Mouse (Mus musculus): ENCODE measurements around the gene Maml3. TPM values are rescaled to one million over a fixed set of nuclear protein-coding genes. Genes with fewer than 3 reads are reported as not detected.

Gene Maml3
- total RNA-seq, 2 experiments from 2014 or later: 8.7 to 9.8 TPM

DNA sequence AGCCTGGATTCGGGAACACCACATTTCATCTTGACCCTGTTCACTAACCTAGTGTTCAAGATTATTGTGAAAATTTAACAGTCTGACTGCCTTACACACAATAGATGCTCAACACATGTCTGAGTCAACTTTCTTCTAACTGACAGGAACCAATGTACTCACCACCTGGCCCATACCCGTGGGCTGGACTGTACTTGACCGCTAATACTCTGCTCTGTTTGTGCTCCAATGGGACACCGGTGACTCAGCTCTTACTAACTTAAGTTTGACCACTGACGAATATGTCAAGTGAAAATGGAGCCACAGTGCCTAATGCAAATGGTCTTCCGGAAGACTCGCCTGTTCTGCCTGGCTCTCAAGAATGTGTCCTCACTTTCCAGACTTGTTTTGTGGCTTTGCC, 44.0 kb downstream of the Maml3 start:
- TF ChIP-seq CTCF (conservative IDR thresholded peaks at IDR 0.05): no peak
- no peak for DNase-seq (ENCODE audit: low spot score in 2 of 2)
- Histone ChIP-seq H3K27ac (no peak overlapping the region), H3K4me3 (no peak overlapping the region)

GRCm38 (mm10) chr3:52051801-52052200, 53.1 kb downstream of the Maml3 start:
- DNase-seq (ENCODE audit: low spot score in 2 of 2): no peak
- TF ChIP-seq CTCF (conservative IDR thresholded peaks at IDR 0.05): no peak
- Histone ChIP-seq H3K27ac (no peak overlapping the region), H3K4me3 (no peak overlapping the region)

- TF ChIP-seq CTCF (conservative IDR thresholded peaks at IDR 0.05): no peak
- H3K4me3 ChIP-seq: no peak overlapping the region
- peak overlapping the region; percentile 79; the same call in 1 of the 2 replicates for H3K27ac ChIP-seq
- no peak for DNase-seq (ENCODE audit: low spot score in 2 of 2)
Observed at GRCm38 (mm10) chr3:52048082-52048481, 56.8 kb downstream of the Maml3 start.

DNA sequence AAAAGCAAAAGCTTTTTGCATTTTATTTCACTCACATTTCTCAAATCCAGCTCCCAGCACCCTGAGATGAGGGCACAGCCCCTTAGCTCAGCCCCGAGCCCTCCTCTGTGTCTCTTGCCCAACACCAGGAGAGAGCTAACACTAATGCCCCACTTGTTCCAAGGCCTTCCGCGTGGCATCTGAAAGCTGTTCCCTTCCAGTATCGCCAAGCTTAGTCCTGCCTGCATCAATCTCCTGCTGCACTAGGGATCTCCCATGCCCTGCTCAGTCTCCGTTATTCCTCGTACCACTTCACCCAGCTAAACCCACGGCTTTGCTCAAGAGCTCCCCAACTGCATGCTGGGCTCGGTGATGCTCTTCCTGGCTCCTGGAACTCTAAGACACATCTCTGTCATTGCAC, 57.3 kb downstream of the Maml3 start:
- Histone ChIP-seq H3K27ac (peak overlapping the region; percentile 79), H3K4me3 (peak overlapping the region; percentile 55; the same call in 1 of the 2 replicates)
- DNase-seq (ENCODE audit: low spot score in 2 of 2): no peak
- TF ChIP-seq CTCF (conservative IDR thresholded peaks at IDR 0.05): no peak

GRCm38 (mm10) chr3:52046895-52047372, 57.9 kb downstream of the Maml3 start:
- DNase-seq (ENCODE audit: low spot score in 2 of 2): peak; percentile 77 to 87
- TF ChIP-seq CTCF (conservative IDR thresholded peaks at IDR 0.05): no peak; the same call in none of the 2 replicates
- Histone ChIP-seq H3K4me3 (peak overlapping the region; percentile 55), H3K27ac (peak overlapping the region; percentile 79)

DNA sequence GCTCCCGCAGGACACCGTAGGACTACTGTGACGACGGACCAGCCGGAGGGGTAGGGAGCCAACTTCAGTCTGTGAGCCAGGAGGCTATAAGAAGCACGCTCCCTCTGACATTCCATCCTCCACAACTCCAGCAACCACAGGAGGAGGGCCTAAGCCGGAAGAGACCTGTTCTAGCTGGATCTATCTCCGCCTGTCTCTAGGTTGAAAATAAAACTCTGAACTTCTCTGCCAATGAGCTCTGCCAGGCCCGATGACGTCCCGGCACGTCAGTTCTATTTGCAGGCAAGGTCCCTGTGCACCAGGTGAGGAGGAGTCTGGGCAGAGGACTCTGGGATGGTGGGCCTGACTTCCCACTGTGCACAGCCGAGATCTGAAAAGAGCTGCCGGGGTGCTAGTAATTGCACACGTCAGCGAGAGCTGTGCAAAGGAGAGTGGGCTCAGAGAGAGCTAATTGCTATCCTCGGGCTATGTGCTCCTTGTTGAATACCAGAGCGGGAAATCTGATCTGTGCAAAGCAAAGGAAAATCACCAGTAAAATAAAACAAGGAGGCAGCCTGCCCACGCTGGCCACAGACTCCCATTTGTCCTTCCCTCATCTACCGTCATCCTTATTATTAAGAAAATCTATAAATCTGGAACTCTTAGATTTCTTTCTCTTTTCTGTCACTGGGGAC, 58.7 kb downstream of the Maml3 start:
- peak overlapping the region; percentile 55 for H3K4me3 ChIP-seq
- peak overlapping the region; percentile 79 for H3K27ac ChIP-seq
- DNase-seq (ENCODE audit: low spot score in 2 of 2): peak; percentile 71 to 76
- TF ChIP-seq CTCF (conservative IDR thresholded peaks at IDR 0.05): no peak

GRCm38 (mm10) chr3:52045221-52045641, 59.6 kb downstream of the Maml3 start:
- DNase-seq (ENCODE audit: low spot score in 2 of 2): no peak
- Histone ChIP-seq H3K4me3 (no peak overlapping the region), H3K27ac (peak overlapping the region; percentile 46; the same call in 1 of the 2 replicates)
- TF ChIP-seq CTCF (conservative IDR thresholded peaks at IDR 0.05): no peak

GRCm38 (mm10) chr3:52044651-52045050, 60.2 kb downstream of the Maml3 start:
- DNase-seq (ENCODE audit: low spot score in 2 of 2): no peak
- Histone ChIP-seq H3K27ac (peak overlapping the region; percentile 37), H3K4me3 (no peak overlapping the region)
- TF ChIP-seq CTCF (conservative IDR thresholded peaks at IDR 0.05): no peak

- Histone ChIP-seq H3K4me3 (no peak overlapping the region), H3K27ac (peak overlapping the region; percentile 37; the same call in 1 of the 2 replicates)
- no peak for DNase-seq (ENCODE audit: low spot score in 2 of 2)
- no peak for TF ChIP-seq CTCF (conservative IDR thresholded peaks at IDR 0.05)
Observed at GRCm38 (mm10) chr3:52043847-52044246, 61.0 kb downstream of the Maml3 start.

DNA sequence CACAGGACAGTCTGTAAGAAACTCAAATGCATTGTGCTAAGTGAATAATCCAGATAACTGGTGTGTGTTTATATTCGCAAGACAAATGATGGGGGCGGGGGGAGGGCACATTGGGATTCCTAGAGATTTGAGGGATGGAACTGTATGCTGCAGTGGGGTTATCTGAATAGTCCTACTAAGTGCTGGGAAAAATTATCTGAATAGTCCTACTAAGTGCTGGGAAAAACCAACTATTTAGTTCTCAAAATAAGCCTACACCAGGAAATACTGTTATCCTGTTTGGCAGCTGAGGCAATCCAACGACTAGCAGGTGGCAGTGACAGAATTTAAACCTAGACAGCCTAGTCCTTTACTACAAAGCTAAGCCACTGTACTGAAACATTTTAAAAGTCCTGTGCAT, 62.2 kb downstream of the Maml3 start:
- DNase-seq (ENCODE audit: low spot score in 2 of 2): no peak
- no peak for TF ChIP-seq CTCF (conservative IDR thresholded peaks at IDR 0.05)
- Histone ChIP-seq H3K27ac (no peak overlapping the region), H3K4me3 (no peak overlapping the region)

DNA sequence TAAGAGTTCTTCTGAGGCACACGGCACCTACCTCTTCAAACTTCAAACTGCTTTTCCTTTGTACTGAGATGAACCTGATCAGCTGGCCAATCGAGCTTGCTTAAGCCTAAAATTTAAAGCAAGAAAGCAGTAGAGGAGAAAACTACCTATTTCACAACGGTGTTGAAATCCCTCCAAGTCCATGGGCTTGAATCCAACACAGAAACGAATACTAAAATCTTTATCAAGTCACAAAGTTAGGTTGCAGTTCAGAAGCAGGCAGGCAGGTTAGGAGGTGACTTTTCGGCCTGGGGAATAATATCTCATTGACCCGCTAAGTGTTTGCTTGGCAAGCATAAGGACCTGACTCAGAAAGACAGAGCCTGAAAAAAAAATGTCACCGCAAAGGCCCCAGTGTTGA, 64.9 kb downstream of the Maml3 start:
- Histone ChIP-seq H3K27ac (no peak overlapping the region), H3K4me3 (no peak overlapping the region)
- no peak for DNase-seq (ENCODE audit: low spot score in 2 of 2)
- TF ChIP-seq CTCF (conservative IDR thresholded peaks at IDR 0.05): no peak

- no peak overlapping the region for H3K4me3 ChIP-seq
- no peak for TF ChIP-seq CTCF (conservative IDR thresholded peaks at IDR 0.05)
- H3K27ac ChIP-seq: no peak overlapping the region
- DNase-seq (ENCODE audit: low spot score in 2 of 2): no peak
Observed at GRCm38 (mm10) chr3:52037260-52037659, 67.6 kb downstream of the Maml3 start.

DNA sequence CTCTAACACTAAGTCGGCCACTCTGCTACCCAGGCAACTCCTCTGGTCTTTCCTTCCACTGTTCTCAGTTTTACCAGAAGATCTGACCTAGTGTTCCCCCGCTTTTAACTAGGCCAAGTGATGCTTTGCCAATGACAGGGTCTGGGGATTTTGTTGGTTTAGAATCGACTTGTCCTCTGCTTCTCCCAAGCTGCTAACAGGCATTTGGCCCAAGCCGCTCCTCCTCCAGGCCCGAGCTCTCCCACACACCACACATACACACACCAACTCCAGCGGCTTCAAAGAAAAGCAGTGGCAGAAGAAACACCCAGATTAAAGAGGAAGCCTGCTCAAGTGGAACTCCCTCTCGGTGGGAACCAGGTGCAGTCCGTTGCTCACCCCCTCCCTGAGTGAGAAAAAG, 69.5 kb downstream of the Maml3 start:
- DNase-seq (ENCODE audit: low spot score in 2 of 2): no peak
- no peak for TF ChIP-seq CTCF (conservative IDR thresholded peaks at IDR 0.05)
- Histone ChIP-seq H3K27ac (no peak overlapping the region), H3K4me3 (no peak overlapping the region)
